Mouse (Mus musculus) forebrain, embryonic 14.5 days (tissue): ENCODE measurements at regions not wholly inside any gene's neighbourhood (a gene's known extent, or its start where the extent isn't known, plus 50 kb on each side); places are given as distances from the start of the nearest gene placed in this dataset.
A peak's percentile ranks its signal among the peaks of the same experiment; 100 is the strongest.

Experiments used
- ATAC-seq: fragments of 200-750 bp; cut with Nextera tagmentation; 2 replicates; pipeline ENCODE4 v1.8.0; 2017; ENCODE audit warnings: mild to moderate bottlenecking, moderate library complexity
- DNase-seq: peaks from one replicate; pipeline ENCODE4 v3.0.0-alpha.2; 2015; ENCODE audit warnings: low spot score
- H3K27ac ChIP-seq: fragments of 300-500 bp; sonication (generic); 2 replicates; pipeline ENCODE4 v1.5.1; 2014; ENCODE audit warnings: low read depth, mild to moderate bottlenecking, control low read depth, low read length, moderate library complexity
- H3K27me3 ChIP-seq: fragments of 300-500 bp; sonication (generic); replicated peaks from 2 replicates; pipeline ENCODE4 v1.6.1; 2014; ENCODE audit warnings: low read length, control low read depth, mixed read lengths; ENCODE audit not compliant: control insufficient read depth, insufficient read depth
- H3K36me3 ChIP-seq: fragments of 300-500 bp; sonication (generic); 2 replicates; pipeline ENCODE4 v1.6.1; 2014; ENCODE audit warnings: low read length, control low read depth; ENCODE audit not compliant: control insufficient read depth, insufficient read depth
- H3K4me1 ChIP-seq: fragments of 300-500 bp; sonication (generic); 2 replicates; pipeline ENCODE4 v1.6.1; 2014; ENCODE audit warnings: antibody characterized with exemption, low read length, control low read depth; ENCODE audit not compliant: control insufficient read depth, insufficient read depth
- H3K4me2 ChIP-seq: fragments of 300-500 bp; sonication (generic); 2 replicates; pipeline ENCODE4 v1.6.1; 2014; ENCODE audit warnings: mild to moderate bottlenecking, control low read depth, low read length
- H3K4me3 ChIP-seq: fragments of 300-500 bp; sonication (generic); 2 replicates; pipeline ENCODE4 v1.5.1; 2014; ENCODE audit warnings: low read depth, low read length, control low read depth
- H3K9ac ChIP-seq: fragments of 300-500 bp; sonication (generic); 2 replicates; pipeline ENCODE4 v1.6.1; 2014; ENCODE audit warnings: mild to moderate bottlenecking, low read length, control low read depth, moderate library complexity
- H3K9me3 ChIP-seq: fragments of 300-500 bp; sonication (generic); replicated peaks from 2 replicates; pipeline ENCODE4 v1.6.1; 2016; ENCODE audit warnings: low read length, control low read depth, mixed read lengths; ENCODE audit not compliant: control insufficient read depth
- WGBS: fragments of 180-500 bp; shearing (Covaris S2); extraction: QIAGEN DNeasy Blood & Tissue Kit; methylation state at CpG from one replicate; pipeline ENCODE4 v1.1.7; 2014; 5-methylcytosine and 5-hydroxymethylcytosine counted together

- ATAC-seq: no peak
- Histone ChIP-seq H3K4me1 (no peaks in the 10 kb centered on the region), H3K4me3 (no peak overlapping the region), H3K9ac (no peak overlapping the region), H3K4me2 (no peak overlapping the region), H3K27ac (no peak overlapping the region), H3K9me3 (no peaks in the 10 kb centered on the region), H3K27me3 (no peaks in the 10 kb centered on the region), H3K36me3 (no peaks in the 10 kb centered on the region)
- WGBS: 84% methylated on average over 3 of the region's 3 CpGs
- DNase-seq: no peak
Observed at GRCm38 (mm10) chr2:101242983-101243382, 381.5 kb upstream of the Rag2 start.

DNA sequence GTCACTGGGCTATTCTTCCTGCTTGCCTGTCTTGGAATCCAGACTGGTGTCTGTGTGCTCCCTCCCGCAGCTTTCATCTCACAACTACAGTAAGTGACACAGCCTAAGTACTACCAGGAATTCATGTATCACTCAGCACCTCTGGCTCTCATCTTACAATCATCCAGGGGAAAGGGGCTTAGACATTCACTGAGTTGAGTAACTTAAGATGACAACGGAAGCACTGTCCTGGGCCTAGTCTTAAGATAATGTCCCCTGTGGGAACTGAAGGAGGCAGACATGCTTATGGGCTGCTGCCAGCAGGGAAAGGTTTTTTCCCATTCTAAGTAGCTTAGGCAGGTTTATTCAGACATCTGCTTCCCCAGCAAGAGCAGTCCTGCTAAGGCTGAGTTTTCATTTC is 377.4 kb upstream of the Rag2 start:
- DNase-seq (no peak), ATAC-seq (no peak)
- Histone ChIP-seq H3K27me3 (no peaks in the 10 kb centered on the region), H3K4me3 (no peak overlapping the region), H3K9ac (no peak overlapping the region), H3K36me3 (no peaks in the 10 kb centered on the region), H3K9me3 (no peaks in the 10 kb centered on the region), H3K27ac (no peak overlapping the region), H3K4me2 (no peak overlapping the region), H3K4me1 (no peaks in the 10 kb centered on the region)
- WGBS: 64% methylated on average over 2 of the region's 2 CpGs

DNA sequence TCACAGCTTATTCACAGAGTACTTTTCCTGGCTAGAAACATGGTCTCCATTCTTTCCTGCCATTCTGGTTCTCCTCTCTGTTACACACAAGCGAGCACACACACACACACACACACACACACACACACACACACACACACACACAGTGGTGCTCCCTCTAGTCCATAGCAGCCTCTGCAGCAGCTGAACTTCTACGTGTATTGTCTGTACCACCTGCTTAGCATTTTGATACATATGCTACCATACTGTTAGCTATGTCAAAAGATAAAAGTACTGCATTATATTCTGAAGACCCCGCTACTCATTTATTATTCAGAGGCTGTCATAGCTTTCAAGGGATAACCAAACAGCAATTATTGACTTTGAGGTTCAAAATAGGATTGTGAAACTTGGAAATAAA is 372.3 kb upstream of the Rag2 start:
- H3K27ac ChIP-seq: no peak overlapping the region
- ATAC-seq (no peak), DNase-seq (peak; percentile 4)
- no peak overlapping the region for H3K4me2 ChIP-seq
- WGBS: 79% methylated on average over 3 of the region's 3 CpGs
- H3K36me3 ChIP-seq: no peaks in the 10 kb centered on the region
- no peaks in the 10 kb centered on the region for H3K9me3 ChIP-seq
- H3K4me1 ChIP-seq: no peaks in the 10 kb centered on the region
- no peak overlapping the region for H3K4me3 ChIP-seq
- no peak overlapping the region for H3K9ac ChIP-seq
- no peaks in the 10 kb centered on the region for H3K27me3 ChIP-seq

GRCm38 (mm10) chr2:101256464-101256863 is 368.1 kb upstream of the Rag2 start:
- H3K4me2 ChIP-seq: no peak overlapping the region
- H3K36me3 ChIP-seq: no peaks in the 10 kb centered on the region
- no peak overlapping the region for H3K9ac ChIP-seq
- DNase-seq (no peak), ATAC-seq (no peak)
- H3K27ac ChIP-seq: no peak overlapping the region
- H3K9me3 ChIP-seq: no peaks in the 10 kb centered on the region
- no peaks in the 10 kb centered on the region for H3K27me3 ChIP-seq
- no peak overlapping the region for H3K4me3 ChIP-seq
- H3K4me1 ChIP-seq: no peaks in the 10 kb centered on the region
- 76% methylated on average over 3 of the region's 3 CpGs for WGBS

DNA sequence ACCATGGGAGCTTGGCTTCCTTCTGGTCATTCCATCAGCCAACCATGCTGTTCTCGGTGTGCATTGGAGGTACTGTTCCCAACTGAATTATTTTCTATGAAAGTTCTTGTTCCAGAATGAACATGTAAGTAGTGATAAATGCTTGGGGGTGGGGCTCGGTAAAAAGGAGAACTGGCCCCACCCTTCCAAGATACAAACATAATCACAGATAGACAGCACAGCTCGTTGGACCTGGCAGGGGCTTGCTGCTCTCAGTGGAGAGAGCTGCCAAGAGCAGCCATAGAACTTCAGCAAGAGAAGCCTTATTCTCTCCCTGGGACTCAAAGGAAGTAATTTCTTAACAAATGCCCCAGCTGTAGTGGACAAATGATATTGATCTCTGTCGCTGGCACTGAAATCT is 360.6 kb upstream of the Rag2 start:
- ATAC-seq (no peak), DNase-seq (no peak)
- no peaks in the 10 kb centered on the region for H3K27me3 ChIP-seq
- 81% methylated on average over 4 of the region's 4 CpGs for WGBS
- no peak overlapping the region for H3K27ac ChIP-seq
- H3K36me3 ChIP-seq: no peaks in the 10 kb centered on the region
- H3K9me3 ChIP-seq: no peaks in the 10 kb centered on the region
- H3K4me3 ChIP-seq: no peak overlapping the region
- H3K9ac ChIP-seq: no peak overlapping the region
- H3K4me1 ChIP-seq: no peaks in the 10 kb centered on the region
- H3K4me2 ChIP-seq: no peak overlapping the region

DNA sequence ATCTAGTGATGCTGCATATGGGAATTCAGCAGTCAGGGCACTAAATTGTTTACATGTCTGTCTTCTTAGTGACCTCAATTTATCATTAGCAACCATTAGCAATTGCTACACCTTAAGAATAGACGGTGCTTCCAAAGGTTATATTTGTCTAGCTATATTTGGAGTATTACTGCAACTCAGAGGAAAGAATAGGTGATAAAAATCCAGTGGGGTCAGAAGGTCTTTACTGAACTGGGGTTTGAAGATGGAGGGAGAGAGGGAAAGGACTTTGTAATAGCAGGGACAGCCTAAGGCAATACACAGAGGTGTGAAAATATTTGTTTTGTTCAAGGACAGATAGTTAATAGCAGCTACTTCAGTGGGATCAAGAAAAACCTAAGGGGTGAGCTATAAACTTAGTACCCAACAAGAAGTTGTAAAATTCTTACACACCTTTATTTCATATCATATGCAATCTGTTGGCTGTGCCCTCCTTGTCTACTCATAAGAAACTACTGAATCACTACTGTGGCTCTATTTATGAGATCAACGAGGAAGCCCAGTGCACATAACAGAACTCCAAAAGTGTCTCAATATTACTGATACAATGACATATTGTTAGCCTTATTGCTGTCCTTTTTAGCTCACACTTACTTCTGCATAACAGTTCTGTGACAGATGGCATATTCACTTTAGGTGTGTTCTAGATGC is 357.7 kb upstream of the Rag2 start:
- ATAC-seq: no peak
- H3K4me1 ChIP-seq: no peaks in the 10 kb centered on the region
- no peak overlapping the region for H3K4me2 ChIP-seq
- H3K4me3 ChIP-seq: no peak overlapping the region
- WGBS: 90% methylated on average over 2 of the region's 2 CpGs
- H3K9ac ChIP-seq: no peak overlapping the region
- no peaks in the 10 kb centered on the region for H3K9me3 ChIP-seq
- H3K36me3 ChIP-seq: no peaks in the 10 kb centered on the region
- no peak overlapping the region for H3K27ac ChIP-seq
- DNase-seq: no peak
- H3K27me3 ChIP-seq: no peaks in the 10 kb centered on the region

GRCm38 (mm10) chr2:101274045-101274664 is 350.4 kb upstream of the Rag2 start:
- WGBS: 86% methylated on average over 3 of the region's 3 CpGs
- Histone ChIP-seq H3K4me3 (no peak overlapping the region), H3K36me3 (no peaks in the 10 kb centered on the region), H3K9me3 (no peaks in the 10 kb centered on the region), H3K27me3 (no peaks in the 10 kb centered on the region), H3K27ac (no peak overlapping the region), H3K4me1 (no peaks in the 10 kb centered on the region), H3K9ac (no peak overlapping the region), H3K4me2 (no peak overlapping the region)
- DNase-seq: no peak
- no peak for ATAC-seq

- H3K27ac ChIP-seq: no peak overlapping the region
- H3K9ac ChIP-seq: no peak overlapping the region
Observed at GRCm38 (mm10) chr2:101284886-101285285, 339.6 kb upstream of the Rag2 start.

DNA sequence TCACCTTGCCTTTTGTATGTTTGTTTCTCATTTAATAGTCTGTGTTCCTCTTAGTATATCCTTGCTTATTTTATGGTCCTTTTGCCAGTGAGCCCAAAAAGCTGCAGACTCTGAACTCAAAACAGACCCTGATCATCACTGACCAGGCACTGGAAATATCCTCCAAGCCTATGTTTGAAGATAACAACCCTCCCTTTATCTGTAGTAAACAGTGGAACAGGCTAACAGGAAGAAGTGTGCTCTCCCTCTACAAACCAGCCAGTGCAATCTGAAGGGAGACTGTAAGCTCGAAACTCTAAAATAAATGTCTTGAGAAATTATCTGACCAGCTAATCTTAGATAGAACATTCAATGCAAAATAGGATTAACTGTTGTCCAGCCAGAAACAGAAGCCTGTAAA is 336.4 kb upstream of the Rag2 start:
- Histone ChIP-seq H3K9me3 (no peaks in the 10 kb centered on the region), H3K27ac (no peak overlapping the region), H3K4me3 (no peak overlapping the region), H3K36me3 (no peaks in the 10 kb centered on the region), H3K4me2 (no peak overlapping the region), H3K27me3 (no peaks in the 10 kb centered on the region), H3K4me1 (no peaks in the 10 kb centered on the region), H3K9ac (no peak overlapping the region)
- DNase-seq (no peak), ATAC-seq (no peak)
- 89% methylated on average over 1 of the region's 1 CpGs for WGBS

More at GRCm38 (mm10) chr2:101284886-101285285, 339.6 kb upstream of the Rag2 start:
- DNase-seq (no peak), ATAC-seq (no peak)
- Histone ChIP-seq H3K4me3 (no peak overlapping the region), H3K9me3 (no peaks in the 10 kb centered on the region), H3K27me3 (no peaks in the 10 kb centered on the region), H3K36me3 (no peaks in the 10 kb centered on the region), H3K4me2 (no peak overlapping the region), H3K4me1 (no peaks in the 10 kb centered on the region)
